Mouse (Mus musculus) ovary, adult 18-20 months (tissue): ENCODE measurements around the gene Trim14.

Source experiments
- DNase-seq: peaks from one replicate; pipeline ENCODE4 v3.0.0; 2022; ENCODE audit warnings: low spot score, mixed read lengths

The Trim14 gene

GRCm38 (mm10) chr4:46562037-46562436 is 26.1 kb upstream of the Trim14 start:
- DNase-seq = no peak

- DNase-seq = no peak
Observed at GRCm38 (mm10) chr4:46560069-46560705, 24.2 kb upstream of the Trim14 start.

- DNase-seq = no peak
Observed at GRCm38 (mm10) chr4:46558672-46559667, 23.0 kb upstream of the Trim14 start.

- no peak for DNase-seq
Observed at GRCm38 (mm10) chr4:46556933-46557332, 21.0 kb upstream of the Trim14 start.

- no peak for DNase-seq
Observed at GRCm38 (mm10) chr4:46555762-46556161, 19.8 kb upstream of the Trim14 start.

- no peak for DNase-seq
Observed at GRCm38 (mm10) chr4:46554295-46555069, 18.5 kb upstream of the Trim14 start.

GRCm38 (mm10) chr4:46553864-46554263 is 17.9 kb upstream of the Trim14 start:
- DNase-seq = peak; percentile 55

GRCm38 (mm10) chr4:46550406-46550805 is 14.5 kb upstream of the Trim14 start:
- DNase-seq = no peak

- DNase-seq = no peak
Observed at GRCm38 (mm10) chr4:46549979-46550378, 14.0 kb upstream of the Trim14 start.

GRCm38 (mm10) chr4:46546709-46547108 is 10.8 kb upstream of the Trim14 start:
- no peak for DNase-seq

GRCm38 (mm10) chr4:46545498-46545897 is 9.6 kb upstream of the Trim14 start:
- DNase-seq = no peak

- DNase-seq = no peak
Observed at GRCm38 (mm10) chr4:46544313-46544712, 8.4 kb upstream of the Trim14 start.

GRCm38 (mm10) chr4:46543366-46544050 is 7.6 kb upstream of the Trim14 start:
- no peak for DNase-seq

- no peak for DNase-seq
Observed at GRCm38 (mm10) chr4:46541707-46542106, 5.8 kb upstream of the Trim14 start.

GRCm38 (mm10) chr4:46539167-46539566 is 3.2 kb upstream of the Trim14 start:
- DNase-seq = no peak

- DNase-seq = no peak
Observed at GRCm38 (mm10) chr4:46535094-46535830, 679 bp downstream of the Trim14 start.

GRCm38 (mm10) chr4:46533934-46534720 is 1.8 kb downstream of the Trim14 start:
- DNase-seq = no peak

GRCm38 (mm10) chr4:46532926-46533325 is 3.0 kb downstream of the Trim14 start:
- DNase-seq = no peak

- no peak for DNase-seq
Observed at GRCm38 (mm10) chr4:46532511-46532910, 3.4 kb downstream of the Trim14 start.

GRCm38 (mm10) chr4:46529722-46530121 is 6.2 kb downstream of the Trim14 start:
- no peak for DNase-seq
